Mouse (Mus musculus) left cerebral cortex, adult 8-10 months (tissue): Measurements from ENCODE around the gene Hfm1. TPM values are rescaled to one million over a fixed set of nuclear protein-coding genes. Genes with fewer than 3 reads are reported as not detected.

Source experiments
- DNase-seq, 2 experiments: peaks; one replicate each; pipeline ENCODE4 v3.0.0; 2022; ENCODE audit warnings: low spot score in 2 of 2
- total RNA-seq, 4 experiments: library from RNA; stranded (reverse); gene quantifications; 2 replicates each; pipeline ENCODE4 v1.2.4; 2022

The Hfm1 gene
- total RNA-seq, 4 experiments from 2014 or later, result 1.3 to 2.6 (median 1.9) TPM

- no peak for DNase-seq
Observed at GRCm38 (mm10) chr5:106847045-106847444, 79.1 kb downstream of the Hfm1 start.

GRCm38 (mm10) chr5:106843906-106844305, 82.2 kb downstream of the Hfm1 start:
- no peak for DNase-seq

GRCm38 (mm10) chr5:106833025-106833424, 93.1 kb downstream of the Hfm1 start:
- DNase-seq, result no peak

DNA sequence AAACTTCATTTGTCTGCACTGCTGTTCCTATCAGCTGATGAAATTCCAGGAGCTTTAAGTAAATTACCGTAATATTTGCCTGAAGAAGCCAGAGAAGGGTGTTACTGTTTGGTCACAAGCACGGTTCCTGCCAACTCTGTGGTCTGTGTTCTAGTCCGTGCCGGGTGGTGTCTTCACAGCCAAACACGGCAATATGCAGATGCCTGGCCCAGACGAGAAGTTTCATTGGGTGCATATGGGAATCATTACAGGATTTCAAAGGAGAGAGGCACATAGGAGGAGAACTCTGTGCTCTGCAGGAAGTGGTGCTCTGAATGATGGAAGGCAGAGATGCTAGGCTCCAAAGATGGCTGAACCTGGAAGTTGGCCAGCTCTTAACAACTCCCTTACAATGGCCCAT, 94.7 kb downstream of the Hfm1 start:
- no peak for DNase-seq

DNA sequence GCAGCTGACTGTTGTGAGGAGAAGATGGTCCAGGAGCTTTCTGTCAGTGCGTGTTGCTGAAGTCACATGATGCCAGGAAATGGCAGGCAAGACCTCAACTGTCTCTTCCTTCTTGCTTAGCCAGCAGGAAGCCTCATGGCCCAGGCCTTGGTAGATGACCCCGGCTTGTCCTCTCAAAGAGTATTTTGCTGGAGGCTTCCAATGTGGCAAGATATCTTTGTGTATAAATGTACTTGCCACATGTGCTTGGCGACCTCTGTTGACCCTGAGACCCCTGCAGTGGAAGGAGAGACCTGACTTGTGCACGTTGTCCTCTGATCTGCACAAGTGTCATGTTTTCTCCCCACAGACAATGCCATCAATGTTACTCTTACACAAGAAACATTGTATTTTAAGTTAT, 95.3 kb downstream of the Hfm1 start:
- no peak for DNase-seq

DNA sequence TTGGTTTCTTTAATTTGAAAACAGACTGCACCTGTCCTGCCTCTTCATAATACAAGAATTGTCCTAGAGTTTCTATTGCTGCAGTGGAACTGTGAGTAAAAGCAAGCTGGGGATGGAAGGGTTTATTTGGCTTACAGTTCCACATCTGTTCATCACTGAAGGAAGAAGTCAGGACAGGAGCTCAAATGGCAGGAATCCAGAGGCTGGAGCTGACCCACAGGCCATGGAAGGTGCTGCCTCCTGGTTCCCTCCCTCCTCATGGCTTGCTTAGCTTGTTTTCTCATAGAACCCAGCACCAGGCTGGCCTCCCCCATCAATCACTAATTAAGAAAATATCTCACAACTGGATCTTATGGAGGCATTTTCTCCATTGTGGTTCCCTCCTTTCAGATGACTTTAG, 99.4 kb downstream of the Hfm1 start:
- no peak for DNase-seq

GRCm38 (mm10) chr5:106826044-106826443, 100.1 kb downstream of the Hfm1 start:
- DNase-seq, result no peak

DNA sequence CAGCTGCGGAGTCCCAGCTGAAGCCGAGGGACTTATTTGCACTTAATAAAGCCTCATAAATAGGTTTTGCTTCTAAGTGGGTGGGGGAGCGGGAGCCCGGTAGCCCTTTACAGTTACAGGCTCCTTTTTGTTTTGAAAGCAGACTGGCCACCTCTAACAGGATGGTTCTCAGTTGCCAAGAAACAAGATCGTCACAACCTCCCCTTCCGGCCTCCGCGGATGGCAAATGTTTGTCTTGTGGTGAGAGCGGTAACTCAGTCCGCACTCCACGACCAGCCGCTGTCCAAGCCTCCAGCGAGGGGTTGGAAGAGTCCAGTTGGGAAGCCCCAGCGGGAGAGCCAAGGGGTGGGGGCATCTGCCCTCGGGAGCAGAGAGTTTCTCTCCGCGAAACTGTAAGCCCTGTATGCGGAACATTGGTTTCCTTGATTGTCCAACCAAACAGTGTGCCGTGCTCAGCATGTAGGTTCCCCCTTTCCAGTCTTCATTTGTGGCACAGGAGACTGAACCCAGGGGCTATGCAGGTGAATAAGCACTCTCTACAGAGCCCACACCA, 100.7 kb downstream of the Hfm1 start:
- no peak for DNase-seq

DNA sequence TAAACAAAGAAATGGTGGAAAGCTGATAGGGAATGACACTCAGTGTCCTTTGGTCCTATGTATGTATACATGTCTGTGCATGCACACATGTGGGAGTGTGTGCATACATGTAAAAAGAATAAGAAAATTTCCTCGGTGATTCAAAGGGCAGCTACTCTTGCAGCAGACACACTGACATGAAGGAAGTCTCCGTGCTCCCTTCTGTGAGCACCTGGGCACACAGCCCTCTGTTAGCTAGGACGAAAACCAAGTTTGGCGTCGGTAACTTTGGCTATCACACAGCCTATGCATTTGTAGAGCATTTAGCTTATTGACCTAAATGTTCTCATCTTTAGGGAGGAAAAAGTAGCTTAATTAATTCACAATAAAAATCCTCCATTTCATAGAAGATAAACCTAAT, 101.4 kb downstream of the Hfm1 start:
- DNase-seq, result no peak

DNA sequence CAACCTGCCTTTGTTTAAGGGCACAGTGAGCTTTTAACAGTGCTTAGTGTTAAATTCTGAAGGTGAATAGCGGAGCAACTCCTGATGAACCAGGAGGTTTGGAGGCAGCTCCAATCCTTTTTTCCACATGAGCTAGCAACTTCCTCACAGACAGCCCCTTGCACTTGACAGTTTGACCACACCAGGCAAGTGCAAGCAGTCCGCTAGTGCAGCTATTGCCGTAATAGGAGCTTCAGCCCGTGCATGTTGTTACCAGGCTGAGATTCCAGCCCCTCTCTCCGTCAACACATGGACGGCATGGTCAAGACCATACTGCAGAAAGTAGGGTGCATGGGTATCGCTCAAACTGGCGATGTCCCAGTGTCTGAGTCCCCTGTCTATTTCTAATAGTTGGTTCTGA, 106.5 kb downstream of the Hfm1 start:
- DNase-seq, result no peak

GRCm38 (mm10) chr5:106815923-106816654, 110.0 kb downstream of the Hfm1 start:
- DNase-seq, result no peak

DNA sequence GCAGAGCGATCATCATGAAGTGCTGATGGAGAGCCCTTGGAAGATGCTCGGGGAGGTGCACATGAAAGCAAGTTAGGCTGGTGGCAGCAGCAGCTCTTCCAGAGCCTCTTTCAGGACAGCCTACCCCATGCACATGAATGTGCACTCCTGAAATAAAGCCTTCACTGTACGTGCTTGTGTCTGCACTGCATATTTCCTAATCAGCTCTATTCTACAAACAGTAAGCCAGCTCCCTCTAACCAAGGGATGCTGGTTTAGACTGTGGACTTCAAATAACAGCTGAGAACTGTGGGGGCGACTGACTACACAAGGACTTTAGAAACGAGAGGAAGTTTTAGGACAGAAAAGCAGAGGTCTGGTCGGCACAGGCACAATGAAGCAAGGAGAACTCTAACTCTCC, 111.5 kb downstream of the Hfm1 start:
- DNase-seq, result no peak

GRCm38 (mm10) chr5:106803094-106803493, 123.0 kb downstream of the Hfm1 start:
- peak in 1 of 2 experiments; percentile 17 for DNase-seq

DNA sequence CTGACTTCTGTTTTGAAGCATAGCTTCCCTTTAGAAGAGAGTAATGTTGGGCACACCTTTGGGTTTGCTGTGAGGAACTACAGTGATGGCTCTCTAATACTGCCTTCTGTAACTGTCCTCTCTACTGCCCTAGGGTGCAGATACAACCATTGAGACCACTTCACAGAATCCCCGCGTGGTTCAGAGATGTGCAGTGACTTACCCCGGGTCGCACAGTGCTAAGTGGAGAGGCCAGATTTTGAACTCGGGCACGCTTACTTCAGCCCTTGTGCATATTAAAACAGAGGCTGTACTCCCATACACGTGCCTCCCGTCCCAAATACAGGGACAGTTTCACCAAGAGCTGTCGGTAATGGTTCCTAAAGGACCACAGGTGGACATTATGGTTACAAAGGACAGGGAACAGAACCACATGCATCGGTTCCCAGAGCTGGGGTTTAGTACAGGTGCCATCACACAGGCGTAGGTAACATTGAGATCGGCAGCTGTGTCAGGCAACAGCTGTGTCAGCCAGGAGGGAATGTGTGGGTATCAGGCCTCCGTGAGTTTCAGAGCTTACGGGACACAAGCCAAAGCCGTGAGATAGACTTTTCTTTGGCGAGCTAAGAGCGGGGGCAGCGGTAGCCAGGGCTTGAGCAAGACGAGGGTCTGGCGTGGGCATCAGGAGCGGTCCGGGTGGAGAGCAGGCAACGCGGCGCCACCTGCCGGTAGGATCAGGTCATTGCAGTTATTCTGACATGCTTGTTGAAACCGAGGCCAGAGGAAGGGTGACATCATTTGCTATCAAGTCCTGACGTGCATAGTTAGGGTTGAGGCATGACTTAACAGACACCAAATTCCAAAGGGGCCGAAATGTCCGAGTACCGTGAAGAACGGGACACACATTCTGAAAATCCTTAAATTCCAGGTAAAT, 124.0 kb downstream of the Hfm1 start:
- peak; percentile 70 to 84 for DNase-seq

- DNase-seq, result no peak
Observed at GRCm38 (mm10) chr5:106801215-106801863, 124.8 kb downstream of the Hfm1 start.

- no peak for DNase-seq
Observed at GRCm38 (mm10) chr5:106797896-106798295, 128.2 kb downstream of the Hfm1 start.

GRCm38 (mm10) chr5:106791241-106791572, 134.9 kb downstream of the Hfm1 start:
- no peak for DNase-seq

- DNase-seq, result no peak
Observed at GRCm38 (mm10) chr5:106790496-106791240, 135.5 kb downstream of the Hfm1 start.
